Mouse (Mus musculus) spleen, adult 18-20 months (tissue): ENCODE data around the gene Zp3.

Source experiments
- DNase-seq, 2 experiments: peaks; one replicate each; pipeline ENCODE4 v3.0.0; 2022; ENCODE audit warnings: mixed read lengths in 2 of 2

The Zp3 gene

GRCm38 (mm10) chr5:135979904-135980303 lies at the start of gene Zp3:
Gene Zp3 (plus strand): TSS chr5:135980099.
- no peak for DNase-seq

GRCm38 (mm10) chr5:135931526-135931925 lies 48.4 kb upstream of the Zp3 start:
- no peak for DNase-seq

- no peak for DNase-seq
These were observed 47.5 kb upstream of the Zp3 start for GRCm38 (mm10) chr5:135932359-135932758.

- DNase-seq = no peak
These were observed 46.5 kb upstream of the Zp3 start for GRCm38 (mm10) chr5:135933222-135933899.

- DNase-seq = peak; percentile 65 to 75
These were observed 45.9 kb upstream of the Zp3 start for GRCm38 (mm10) chr5:135933900-135934441.

GRCm38 (mm10) chr5:135934481-135935175 lies 45.3 kb upstream of the Zp3 start, which contains the start of gene Ywhag:
Gene Ywhag (minus strand): TSS chr5:135934616.
- peak; percentile 95 to 99 for DNase-seq

GRCm38 (mm10) chr5:135935176-135935523 lies 44.7 kb upstream of the Zp3 start:
- DNase-seq = no peak

- DNase-seq = no peak
These were observed 44.2 kb upstream of the Zp3 start for GRCm38 (mm10) chr5:135935641-135936190.

GRCm38 (mm10) chr5:135940587-135940986 lies 39.3 kb upstream of the Zp3 start:
- DNase-seq = no peak

- DNase-seq = no peak
These were observed 37.2 kb upstream of the Zp3 start for GRCm38 (mm10) chr5:135942710-135943109.

- no peak for DNase-seq
These were observed 33.9 kb upstream of the Zp3 start for GRCm38 (mm10) chr5:135945916-135946408.

GRCm38 (mm10) chr5:135946621-135947020 lies 33.3 kb upstream of the Zp3 start:
- no peak for DNase-seq

- DNase-seq = no peak
These were observed 29.0 kb upstream of the Zp3 start for GRCm38 (mm10) chr5:135950710-135951412.

GRCm38 (mm10) chr5:135951660-135952059 lies 28.2 kb upstream of the Zp3 start:
- DNase-seq = no peak

GRCm38 (mm10) chr5:135952830-135953229 lies 27.1 kb upstream of the Zp3 start:
- DNase-seq = no peak

GRCm38 (mm10) chr5:135956300-135957206 lies 23.3 kb upstream of the Zp3 start:
- DNase-seq = no peak

GRCm38 (mm10) chr5:135957207-135957974 lies 22.5 kb upstream of the Zp3 start:
- DNase-seq = peak; percentile 78 to 89

- no peak for DNase-seq
These were observed 21.5 kb upstream of the Zp3 start for GRCm38 (mm10) chr5:135958367-135958766.

GRCm38 (mm10) chr5:135959911-135960310 lies 20.0 kb upstream of the Zp3 start:
- DNase-seq = no peak

- DNase-seq = no peak
These were observed 18.8 kb upstream of the Zp3 start for GRCm38 (mm10) chr5:135960909-135961635.
